Mouse (Mus musculus) stomach, adult 2 months (tissue): ENCODE results near the gene Kdm5b. TPM values are rescaled to one million over a fixed set of nuclear protein-coding genes. Genes with fewer than 3 reads are reported as not detected.

Source experiments
- polyA plus RNA-seq: library from polyadenylated mRNA; depleted of rRNA; stranded (reverse); fragments of >200 nt; gene quantifications from 2 replicates; pipeline ENCODE4 v1.2.3, GENCODE M21; 2012; rRNA removed

Kdm5b gene
- polyA plus RNA-seq: 5.6 and 8.5 TPM in 2 replicates

DNA sequence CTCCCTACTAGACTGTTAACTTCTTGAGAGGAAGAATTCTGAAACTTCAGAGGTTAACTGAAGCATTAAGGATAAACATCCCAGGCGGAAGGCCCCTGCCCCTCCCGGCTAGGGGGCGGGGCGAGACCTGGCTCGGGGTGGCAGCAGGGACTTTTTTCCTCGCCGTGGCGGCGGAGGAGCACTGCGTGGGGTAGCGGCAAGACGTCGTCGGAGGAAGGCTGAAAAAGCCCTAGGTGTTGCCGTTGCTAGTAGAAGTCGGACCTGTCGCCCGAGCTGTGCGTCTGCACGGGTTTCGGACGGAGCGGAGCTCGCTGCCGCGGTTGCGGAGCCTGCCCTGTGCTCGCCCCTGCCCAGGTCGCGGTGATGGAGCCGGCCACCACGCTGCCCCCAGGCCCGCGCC lies at the start of gene Kdm5b:
Gene Kdm5b, plus strand, starts transcription at position 196 of the 400 bp plus-strand sequence.

DNA sequence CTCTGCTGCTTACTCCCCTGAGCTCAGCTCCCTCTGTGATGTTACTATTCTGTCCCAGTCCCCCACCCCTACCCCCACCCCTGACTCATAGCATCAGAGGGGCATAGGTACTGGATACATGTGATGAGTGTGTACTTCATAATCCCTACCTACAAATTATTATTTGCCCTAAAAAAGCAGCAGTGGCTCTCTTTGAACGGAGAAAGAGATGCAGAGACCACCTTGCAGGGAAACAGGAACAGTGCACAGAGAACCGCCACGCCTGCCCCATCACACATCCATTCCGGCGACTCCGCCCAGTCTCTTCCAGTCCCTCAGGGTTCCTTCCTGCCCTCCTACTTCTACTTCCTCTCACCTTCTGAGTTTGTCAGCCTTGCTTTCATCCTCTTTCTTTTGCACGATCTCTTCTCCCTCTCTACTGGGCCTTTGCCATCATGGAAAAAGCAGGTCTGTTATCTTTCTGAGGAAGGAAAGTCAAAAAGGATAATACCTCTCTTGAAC lies 10.3 kb upstream of the Kdm5b start, which contains the start of gene Mgat4e:
Gene Mgat4e, minus strand, starts transcription at position 51 of the 501 bp plus-strand sequence.

DNA sequence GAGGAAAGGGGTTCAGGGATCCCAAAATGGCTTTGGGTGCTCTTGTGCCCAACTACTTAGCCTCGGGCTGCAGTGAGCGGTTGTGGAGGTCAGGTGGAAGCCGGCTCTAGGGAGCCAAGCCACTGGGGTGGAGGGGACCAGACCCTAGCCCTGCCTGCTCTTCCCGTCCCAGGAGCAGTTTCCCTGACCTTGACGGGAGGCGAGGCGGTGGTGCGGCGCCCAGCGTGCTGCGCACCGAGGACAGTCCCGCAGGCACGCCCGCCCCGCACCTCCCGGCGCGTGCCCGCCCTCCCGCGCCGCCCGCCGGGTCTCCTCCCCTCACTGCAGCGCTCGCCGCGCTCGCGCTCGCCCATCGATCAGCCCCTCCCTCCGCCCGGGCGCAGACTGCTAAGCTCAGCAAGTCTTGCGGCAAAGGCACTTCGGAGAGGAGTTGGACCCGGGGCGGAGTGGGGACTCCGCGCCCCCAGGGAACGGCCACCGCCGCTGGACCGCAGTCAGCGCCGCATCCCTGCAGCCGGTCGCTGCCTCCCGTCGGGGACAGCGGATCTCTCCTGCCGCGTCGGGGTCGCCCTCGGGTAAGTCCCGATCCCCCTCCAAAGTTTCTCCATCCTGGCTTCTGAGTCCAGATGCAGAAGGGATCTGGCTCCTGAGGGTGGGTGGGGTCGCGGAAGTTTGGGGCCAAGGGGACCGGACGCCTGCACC lies 86.4 kb downstream of the Kdm5b start, which contains the start of gene Syt2:
Gene Syt2, plus strand, starts transcription at position 417 of the 702 bp plus-strand sequence.

Other genes starting within 250 kb of the Kdm5b start
- 3.7 and 3.8 TPM in 2 replicates for gene Ppfia4, start 227.2 kb upstream of the Kdm5b start, polyA plus RNA-seq
- 44.1 and 52.2 TPM in 2 replicates for gene Tmem183a, start 198.2 kb upstream of the Kdm5b start, polyA plus RNA-seq
- gene 4933406M09Rik, start 174.2 kb upstream of the Kdm5b start, polyA plus RNA-seq: not detected in 2 replicates
- 21.6 and 23.2 TPM in 2 replicates for gene Cyb5r1, start 154.6 kb upstream of the Kdm5b start, polyA plus RNA-seq
- 78.1 and 112 TPM in 2 replicates for gene Adipor1, start 144.8 kb upstream of the Kdm5b start, polyA plus RNA-seq
- gene Klhl12, start 104.6 kb upstream of the Kdm5b start, polyA plus RNA-seq: 1.1 and 1.4 TPM in 2 replicates
- gene Rabif, start 65.5 kb upstream of the Kdm5b start, polyA plus RNA-seq: 3.6 and 4.5 TPM in 2 replicates
- gene Mgat4e, start 10.5 kb upstream of the Kdm5b start, polyA plus RNA-seq: not detected in 2 replicates
- gene Syt2, start 86.5 kb downstream of the Kdm5b start, polyA plus RNA-seq: 0.01 and 0.03 TPM in 2 replicates